Mouse (Mus musculus): ENCODE results near the gene Rhox4c. TPM values are rescaled to one million over a fixed set of nuclear protein-coding genes. Genes with fewer than 3 reads are reported as not detected.
"Not testable (repeated sequence)": the region's sequence is repeated elsewhere in the genome, so short reads cannot be mapped to it uniquely, and the experiment has no call there.

Gene Rhox4c
- not detected in 2 replicates for polyA plus RNA-seq (2014; fragmentation: Nextera tagmentation; extraction: Ambion mirVana)

GRCm38 (mm10) chrX:37480037-37480436, at the start of gene Rhox4c:
Rhox4c (plus strand) TSS chrX:37480337.
- H3K27me3 ChIP-seq (replicated peaks; ENCODE audit: control insufficient read depth, insufficient read depth, low read length); H3K9me3 ChIP-seq (ENCODE audit: control insufficient read depth, low read length); ATAC-seq (ENCODE audit: low read depth); H3K9ac ChIP-seq (ENCODE audit: low read depth, low read length); H3K4me2 ChIP-seq (ENCODE audit: low read depth, low read length); H3K4me1 ChIP-seq (ENCODE audit: control insufficient read depth, insufficient read depth, low read length); H3K27ac ChIP-seq (replicated peaks; ENCODE audit: low read depth, low read length); H3K36me3 ChIP-seq (ENCODE audit: control insufficient read depth, insufficient read depth, low read length); H3K4me3 ChIP-seq (ENCODE audit: low read depth, low read length); DNase-seq (ENCODE audit: low spot score): not testable (repeated sequence)
- WGBS, result 91% methylated on average over 14 of the region's 14 CpGs

- H3K4me2 ChIP-seq (ENCODE audit: low read depth, low read length); H3K9me3 ChIP-seq (ENCODE audit: control insufficient read depth, low read length); H3K4me3 ChIP-seq (ENCODE audit: low read depth, low read length); H3K9ac ChIP-seq (ENCODE audit: low read depth, low read length); DNase-seq (ENCODE audit: low spot score); H3K27ac ChIP-seq (replicated peaks; ENCODE audit: low read depth, low read length); H3K4me1 ChIP-seq (ENCODE audit: control insufficient read depth, insufficient read depth, low read length); H3K36me3 ChIP-seq (ENCODE audit: control insufficient read depth, insufficient read depth, low read length); ATAC-seq (ENCODE audit: low read depth); H3K27me3 ChIP-seq (replicated peaks; ENCODE audit: control insufficient read depth, insufficient read depth, low read length): not testable (repeated sequence)
- 83% methylated on average over 14 of the region's 15 CpGs for WGBS
These were observed 47.9 kb upstream of the Rhox4c start, which contains the start of gene Rhox4b for GRCm38 (mm10) chrX:37432194-37432593. Rhox4b (plus strand) TSS chrX:37432494.

GRCm38 (mm10) chrX:37453380-37453779, 26.8 kb upstream of the Rhox4c start, which contains the start of gene Rhox2c:
Rhox2c (plus strand) TSS chrX:37453680.
- not testable (repeated sequence) for H3K9ac ChIP-seq (ENCODE audit: low read depth, low read length); H3K4me3 ChIP-seq (ENCODE audit: low read depth, low read length); H3K4me2 ChIP-seq (ENCODE audit: low read depth, low read length); ATAC-seq (ENCODE audit: low read depth); H3K36me3 ChIP-seq (ENCODE audit: control insufficient read depth, insufficient read depth, low read length); DNase-seq (ENCODE audit: low spot score); H3K27me3 ChIP-seq (replicated peaks; ENCODE audit: control insufficient read depth, insufficient read depth, low read length); H3K9me3 ChIP-seq (ENCODE audit: control insufficient read depth, low read length); H3K27ac ChIP-seq (replicated peaks; ENCODE audit: low read depth, low read length); H3K4me1 ChIP-seq (ENCODE audit: control insufficient read depth, insufficient read depth, low read length)
- 93% methylated on average over 7 of the region's 10 CpGs for WGBS

- not testable (repeated sequence) for H3K27ac ChIP-seq (replicated peaks; ENCODE audit: low read depth, low read length); H3K4me1 ChIP-seq (ENCODE audit: control insufficient read depth, insufficient read depth, low read length); H3K4me2 ChIP-seq (ENCODE audit: low read depth, low read length); H3K9me3 ChIP-seq (ENCODE audit: control insufficient read depth, low read length); DNase-seq (ENCODE audit: low spot score); ATAC-seq (ENCODE audit: low read depth); H3K9ac ChIP-seq (ENCODE audit: low read depth, low read length); H3K4me3 ChIP-seq (ENCODE audit: low read depth, low read length); H3K36me3 ChIP-seq (ENCODE audit: control insufficient read depth, insufficient read depth, low read length); H3K27me3 ChIP-seq (replicated peaks; ENCODE audit: control insufficient read depth, insufficient read depth, low read length)
- WGBS, result 89% methylated on average over 3 of the region's 4 CpGs
These were observed 21.9 kb upstream of the Rhox4c start, which contains the start of gene Rhox3c for GRCm38 (mm10) chrX:37458285-37458684. Rhox3c (plus strand) TSS chrX:37458585.

GRCm38 (mm10) chrX:37514059-37514458, 33.9 kb downstream of the Rhox4c start, which contains the start of gene Rhox4d:
Rhox4d (plus strand) TSS chrX:37514359.
- H3K4me1 ChIP-seq (ENCODE audit: control insufficient read depth, insufficient read depth, low read length); DNase-seq (ENCODE audit: low spot score); H3K9ac ChIP-seq (ENCODE audit: low read depth, low read length); H3K9me3 ChIP-seq (ENCODE audit: control insufficient read depth, low read length); H3K27ac ChIP-seq (replicated peaks; ENCODE audit: low read depth, low read length); H3K27me3 ChIP-seq (replicated peaks; ENCODE audit: control insufficient read depth, insufficient read depth, low read length); H3K36me3 ChIP-seq (ENCODE audit: control insufficient read depth, insufficient read depth, low read length); H3K4me3 ChIP-seq (ENCODE audit: low read depth, low read length); H3K4me2 ChIP-seq (ENCODE audit: low read depth, low read length); ATAC-seq (ENCODE audit: low read depth): not testable (repeated sequence)
- whole genome bisulfite sequencing, result 97% methylated on average over 12 of the region's 18 CpGs

- 82% methylated on average over 2 of the region's 8 CpGs for WGBS
- not testable (repeated sequence) for H3K4me3 ChIP-seq (ENCODE audit: low read depth, low read length); H3K4me2 ChIP-seq (ENCODE audit: low read depth, low read length); H3K36me3 ChIP-seq (ENCODE audit: control insufficient read depth, insufficient read depth, low read length); H3K9me3 ChIP-seq (ENCODE audit: control insufficient read depth, low read length); ATAC-seq (ENCODE audit: low read depth); DNase-seq (ENCODE audit: low spot score); H3K4me1 ChIP-seq (ENCODE audit: control insufficient read depth, insufficient read depth, low read length); H3K27me3 ChIP-seq (replicated peaks; ENCODE audit: control insufficient read depth, insufficient read depth, low read length); H3K27ac ChIP-seq (replicated peaks; ENCODE audit: low read depth, low read length); H3K9ac ChIP-seq (ENCODE audit: low read depth, low read length)
These were observed 50.0 kb downstream of the Rhox4c start, which contains the start of gene Rhox2e for GRCm38 (mm10) chrX:37530152-37530551. Rhox2e (plus strand) TSS chrX:37530452.

Other genes starting within 250 kb of the Rhox4c start
- not detected in 2 replicates for gene Rhox2a, start 235.4 kb upstream of the Rhox4c start, polyA plus RNA-seq (2014; fragmentation: Nextera tagmentation; extraction: Ambion mirVana)
- not detected in 2 replicates for gene Rhox3a, start 230.4 kb upstream of the Rhox4c start, polyA plus RNA-seq (2014; fragmentation: Nextera tagmentation; extraction: Ambion mirVana)
- gene Rhox4a, start 215.0 kb upstream of the Rhox4c start, polyA plus RNA-seq (2014; fragmentation: Nextera tagmentation; extraction: Ambion mirVana), result not detected in 2 replicates
- gene Rhox3a2, start 100.3 kb upstream of the Rhox4c start, polyA plus RNA-seq (2014; fragmentation: Nextera tagmentation; extraction: Ambion mirVana), result not detected in 2 replicates
- 0.81 and 1.0 TPM in 2 replicates for gene Rhox4a2, start 89.5 kb upstream of the Rhox4c start, polyA plus RNA-seq (2014; fragmentation: Nextera tagmentation; extraction: Ambion mirVana)
- not detected in 2 replicates for gene Rhox2b, start 68.3 kb upstream of the Rhox4c start, polyA plus RNA-seq (2014; fragmentation: Nextera tagmentation; extraction: Ambion mirVana)
- gene Rhox4b, start 47.8 kb upstream of the Rhox4c start, polyA plus RNA-seq (2014; fragmentation: Nextera tagmentation; extraction: Ambion mirVana), result 0.40 and 0.68 TPM in 2 replicates
- 0.73 TPM in 1 of 2 replicates, not detected in the other for gene Rhox2c, start 26.7 kb upstream of the Rhox4c start, polyA plus RNA-seq (2014; fragmentation: Nextera tagmentation; extraction: Ambion mirVana)
- 0.22 TPM in 1 of 2 replicates, not detected in the other for gene Rhox3c, start 21.8 kb upstream of the Rhox4c start, polyA plus RNA-seq (2014; fragmentation: Nextera tagmentation; extraction: Ambion mirVana)
- not detected in 2 replicates for gene Rhox2d, start 13.1 kb downstream of the Rhox4c start, polyA plus RNA-seq (2014; fragmentation: Nextera tagmentation; extraction: Ambion mirVana)
- not detected in 2 replicates for gene Rhox4d, start 34.0 kb downstream of the Rhox4c start, polyA plus RNA-seq (2014; fragmentation: Nextera tagmentation; extraction: Ambion mirVana)
- gene Rhox2e, start 50.1 kb downstream of the Rhox4c start, polyA plus RNA-seq (2014; fragmentation: Nextera tagmentation; extraction: Ambion mirVana), result 0.22 TPM in 1 of 2 replicates, not detected in the other
- gene Rhox3e, start 61.7 kb downstream of the Rhox4c start, polyA plus RNA-seq (2014; fragmentation: Nextera tagmentation; extraction: Ambion mirVana), result not detected in 2 replicates
- gene Rhox4e, start 77.1 kb downstream of the Rhox4c start, polyA plus RNA-seq (2014; fragmentation: Nextera tagmentation; extraction: Ambion mirVana), result not detected in 2 replicates
- not detected in 2 replicates for gene Rhox2f, start 91.1 kb downstream of the Rhox4c start, polyA plus RNA-seq (2014; fragmentation: Nextera tagmentation; extraction: Ambion mirVana)
- gene Rhox3f, start 100.7 kb downstream of the Rhox4c start, polyA plus RNA-seq (2014; fragmentation: Nextera tagmentation; extraction: Ambion mirVana), result not detected in 2 replicates
- gene Rhox4f, start 127.4 kb downstream of the Rhox4c start, polyA plus RNA-seq (2014; fragmentation: Nextera tagmentation; extraction: Ambion mirVana), result not detected in 2 replicates
- not detected in 2 replicates for gene Rhox3g, start 148.3 kb downstream of the Rhox4c start, polyA plus RNA-seq (2014; fragmentation: Nextera tagmentation; extraction: Ambion mirVana)
- not detected in 2 replicates for gene Rhox2g, start 163.1 kb downstream of the Rhox4c start, polyA plus RNA-seq (2014; fragmentation: Nextera tagmentation; extraction: Ambion mirVana)
- gene Rhox4g, start 171.0 kb downstream of the Rhox4c start, polyA plus RNA-seq (2014; fragmentation: Nextera tagmentation; extraction: Ambion mirVana), result not detected in 2 replicates
- gene Rhox3h, start 188.4 kb downstream of the Rhox4c start, polyA plus RNA-seq (2014; fragmentation: Nextera tagmentation; extraction: Ambion mirVana), result not detected in 2 replicates
- gene Rhox2h, start 192.9 kb downstream of the Rhox4c start, polyA plus RNA-seq (2014; fragmentation: Nextera tagmentation; extraction: Ambion mirVana), result not detected in 2 replicates